Mouse (Mus musculus) layer of hippocampus, adult 8-10 months (tissue): ENCODE measurements around the gene Stmn1. TPM values are rescaled to one million over a fixed set of nuclear protein-coding genes. Genes with fewer than 3 reads are reported as not detected.

Source experiments
- DNase-seq, 2 experiments: peaks; one replicate each; pipeline ENCODE4 v3.0.0; 2022; ENCODE audit warnings: low spot score in 2 of 2
- total RNA-seq, 4 experiments: library from RNA; stranded (reverse); gene quantifications; 2 replicates each; pipeline ENCODE4 v1.2.4; 2022

Stmn1 gene
- total RNA-seq: 100 to 1,000 TPM; 367 to 422 (median 391) TPM

DNA sequence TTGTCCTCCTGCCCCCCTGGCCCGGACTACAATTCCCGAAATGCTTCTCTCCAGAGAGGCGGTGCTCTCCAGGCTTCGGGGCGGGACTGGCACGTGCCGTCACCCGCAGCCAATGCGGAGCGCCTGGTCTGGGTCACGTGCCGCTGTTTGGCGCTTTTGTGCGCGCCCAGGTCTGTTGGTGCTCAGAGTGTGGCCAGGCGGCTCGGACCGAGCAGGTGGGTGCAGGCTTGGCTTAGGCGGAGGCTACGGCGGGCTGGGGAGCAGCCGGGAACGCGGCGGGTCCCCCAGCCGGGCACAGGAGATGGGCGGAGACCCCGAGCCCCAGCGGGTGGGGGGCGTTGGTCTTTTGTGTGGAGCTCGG lies at the start of gene Stmn1:
Gene Stmn1 (plus strand): TSS at position 106 of the 361 bp plus-strand sequence.
- DNase-seq: peak; percentile 94 to 95

- DNase-seq: no peak
These were observed 46.1 kb upstream of the Stmn1 start for GRCm38 (mm10) chr4:134421971-134422370.

- no peak for DNase-seq
These were observed 44.2 kb upstream of the Stmn1 start for GRCm38 (mm10) chr4:134423949-134424348.

- no peak for DNase-seq
These were observed 43.0 kb upstream of the Stmn1 start for GRCm38 (mm10) chr4:134425088-134425487.

- peak; percentile 92 to 95 for DNase-seq
These were observed 37.6 kb upstream of the Stmn1 start for GRCm38 (mm10) chr4:134430381-134431004.

- no peak for DNase-seq
These were observed 35.3 kb upstream of the Stmn1 start for GRCm38 (mm10) chr4:134432686-134433360.

GRCm38 (mm10) chr4:134436185-134436584 lies 31.9 kb upstream of the Stmn1 start:
- DNase-seq: no peak

GRCm38 (mm10) chr4:134436659-134437058 lies 31.5 kb upstream of the Stmn1 start:
- no peak for DNase-seq

- no peak for DNase-seq
These were observed 29.0 kb upstream of the Stmn1 start for GRCm38 (mm10) chr4:134439119-134439518.

GRCm38 (mm10) chr4:134439919-134440318 lies 28.2 kb upstream of the Stmn1 start:
- DNase-seq: no peak

DNA sequence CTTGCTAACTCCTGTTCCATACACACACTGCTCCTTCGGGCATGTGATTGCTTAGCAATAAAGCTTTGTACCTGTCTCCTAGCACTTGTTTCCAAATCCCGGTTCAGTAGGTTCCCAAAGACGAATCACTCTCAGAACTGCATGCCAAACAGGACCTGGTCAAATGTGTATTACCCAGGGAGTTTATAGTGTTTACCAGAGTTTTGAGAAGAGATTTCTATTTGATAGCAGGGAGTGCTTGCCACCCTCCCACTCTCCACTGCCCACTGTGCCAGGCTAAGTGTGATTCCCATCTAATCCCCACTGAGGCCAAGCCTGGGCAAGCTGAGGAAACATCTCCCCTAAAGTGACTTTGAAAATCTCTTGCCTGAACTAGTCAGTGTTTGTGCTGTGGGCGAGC lies 25.9 kb upstream of the Stmn1 start:
- no peak for DNase-seq

- DNase-seq: no peak
These were observed 24.5 kb upstream of the Stmn1 start for GRCm38 (mm10) chr4:134443589-134443988.

DNA sequence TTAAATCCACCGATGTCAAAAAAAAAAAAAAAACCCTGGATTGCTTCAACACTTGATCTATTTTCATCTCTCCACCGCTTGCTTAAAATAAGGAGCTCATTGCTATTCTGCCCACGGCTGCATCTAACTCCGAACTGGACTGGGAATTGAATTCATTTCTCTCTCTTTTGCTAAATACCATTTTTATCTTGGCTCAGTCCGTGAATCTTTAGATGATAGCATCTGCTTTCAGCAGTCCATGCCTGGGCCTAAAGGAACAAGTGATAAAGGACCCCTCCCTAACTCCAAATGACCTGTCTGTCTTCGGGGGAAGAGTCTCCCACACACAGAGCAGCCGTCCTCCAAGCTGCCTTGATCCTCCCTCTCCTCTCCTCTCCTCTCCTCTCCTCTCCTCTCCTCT lies 23.2 kb upstream of the Stmn1 start:
- DNase-seq: peak; percentile 52 to 63

DNA sequence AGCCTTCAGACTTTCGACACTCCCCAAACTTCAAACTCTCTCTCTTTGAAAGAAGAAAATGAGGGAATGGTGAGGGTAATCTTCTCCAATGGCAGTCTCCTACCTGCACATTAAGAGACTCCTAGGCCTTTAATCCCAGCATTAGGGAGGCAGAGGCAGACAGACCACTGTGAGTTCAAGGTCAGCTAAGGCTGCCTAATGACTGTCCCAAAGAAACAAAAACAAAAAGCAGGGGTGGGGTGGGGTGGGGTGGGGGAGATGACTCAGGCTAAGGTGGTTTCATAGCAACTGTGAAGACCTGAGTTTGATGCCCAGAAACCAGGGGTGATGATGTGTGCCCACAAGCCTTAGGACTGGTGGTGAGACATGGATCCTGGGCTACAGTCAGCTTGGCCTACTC lies 22.6 kb upstream of the Stmn1 start:
- DNase-seq: no peak

- no peak for DNase-seq
These were observed 20.2 kb upstream of the Stmn1 start for GRCm38 (mm10) chr4:134447966-134448365.

DNA sequence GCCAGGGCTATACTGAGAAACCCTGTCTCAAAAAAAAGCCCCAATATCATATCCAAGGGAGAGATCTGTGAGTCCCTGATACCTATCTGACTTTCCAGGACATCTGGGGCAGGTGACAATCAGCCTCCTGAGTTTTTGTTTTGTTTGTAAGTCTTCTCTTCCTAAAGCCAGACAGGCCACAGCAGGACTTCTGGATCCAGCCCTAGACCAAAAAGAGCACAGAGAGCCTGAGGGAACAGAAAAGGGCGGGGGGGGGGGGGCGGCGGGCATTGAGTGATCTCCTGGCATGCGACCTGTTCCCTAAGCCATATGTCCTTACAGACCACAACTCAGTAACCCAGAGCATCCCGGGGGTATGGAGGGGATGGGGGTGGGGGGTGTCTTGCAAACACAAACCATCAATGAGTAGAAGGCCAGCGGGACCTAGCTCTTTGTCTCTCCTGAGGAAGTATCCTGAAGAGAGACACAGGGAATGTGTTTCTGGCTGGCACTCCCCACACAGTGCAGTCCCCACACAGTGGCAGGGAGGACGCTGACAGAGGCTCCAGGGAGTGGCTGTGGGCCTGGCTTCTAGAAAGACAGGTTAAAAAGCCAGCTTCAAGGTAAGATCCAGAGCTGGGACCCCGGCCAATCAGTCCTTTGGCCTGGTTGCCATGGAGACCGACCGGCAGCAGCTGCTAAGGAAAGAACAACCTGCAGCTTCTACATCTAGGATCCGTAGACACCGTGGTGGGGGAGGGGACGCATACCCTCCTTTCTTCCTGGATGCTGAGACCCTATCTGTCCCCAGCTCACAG lies 18.3 kb upstream of the Stmn1 start:
- peak in 1 of 2 experiments; percentile 46 for DNase-seq

DNA sequence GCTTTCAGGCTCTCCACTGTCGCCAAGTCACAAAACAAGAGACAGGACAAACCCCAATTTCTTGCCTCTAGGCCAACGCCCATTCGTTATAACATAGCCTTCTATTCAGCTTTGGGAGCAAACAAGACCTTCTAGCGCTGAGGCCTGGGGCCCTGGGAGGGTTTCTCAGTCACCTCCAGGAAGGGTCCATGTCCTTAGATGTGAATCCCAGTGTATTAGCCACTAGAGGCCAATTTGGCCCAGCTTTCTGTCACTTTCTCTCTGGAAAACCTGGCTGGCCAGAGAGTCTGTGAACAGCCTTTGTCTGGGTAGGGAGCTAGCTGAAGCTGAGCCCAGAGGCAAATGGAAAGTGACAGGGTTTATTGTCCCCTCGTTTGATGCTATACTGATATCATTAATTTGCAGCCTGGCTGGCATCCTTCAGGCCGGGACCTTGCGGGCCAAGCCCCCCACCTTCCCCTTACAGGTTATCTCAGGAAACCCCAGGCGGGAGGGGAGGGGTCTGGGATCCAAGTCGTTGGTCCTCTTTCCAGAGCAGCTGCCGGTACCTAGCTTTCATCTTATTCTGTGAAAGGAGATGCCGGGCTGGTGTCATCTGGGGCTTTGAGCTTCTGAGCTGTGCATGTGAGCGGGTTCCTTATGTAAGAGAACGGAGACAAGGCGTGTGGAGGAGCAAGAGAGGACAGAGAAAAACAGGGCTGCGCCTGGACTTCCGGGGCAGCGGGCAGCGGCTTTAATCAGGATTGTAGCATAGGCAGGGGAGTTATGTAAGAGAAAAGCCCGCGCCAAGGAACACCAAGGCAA lies 17.5 kb upstream of the Stmn1 start:
- DNase-seq: peak; percentile 55 to 68

DNA sequence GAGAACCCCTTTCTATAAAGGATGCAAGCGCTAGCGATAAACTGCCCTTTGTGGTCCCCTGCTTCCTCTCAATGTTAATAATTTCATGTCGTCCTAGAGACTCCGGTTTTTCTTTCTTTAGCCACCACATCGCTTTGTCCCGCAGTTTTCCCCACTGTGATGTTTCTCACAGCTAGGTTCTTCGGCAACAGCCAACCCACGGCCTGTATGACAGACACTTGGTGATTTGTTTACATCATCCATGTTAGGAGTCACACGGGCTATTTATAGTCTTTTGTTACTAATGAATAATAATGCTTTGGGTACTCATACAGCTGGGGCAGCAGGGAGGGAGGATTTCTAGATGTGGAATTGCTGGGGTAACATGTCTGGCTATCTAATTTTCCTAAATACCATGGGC lies 16.6 kb upstream of the Stmn1 start:
- no peak for DNase-seq

- DNase-seq: no peak
These were observed 14.3 kb upstream of the Stmn1 start for GRCm38 (mm10) chr4:134453619-134454400.

DNA sequence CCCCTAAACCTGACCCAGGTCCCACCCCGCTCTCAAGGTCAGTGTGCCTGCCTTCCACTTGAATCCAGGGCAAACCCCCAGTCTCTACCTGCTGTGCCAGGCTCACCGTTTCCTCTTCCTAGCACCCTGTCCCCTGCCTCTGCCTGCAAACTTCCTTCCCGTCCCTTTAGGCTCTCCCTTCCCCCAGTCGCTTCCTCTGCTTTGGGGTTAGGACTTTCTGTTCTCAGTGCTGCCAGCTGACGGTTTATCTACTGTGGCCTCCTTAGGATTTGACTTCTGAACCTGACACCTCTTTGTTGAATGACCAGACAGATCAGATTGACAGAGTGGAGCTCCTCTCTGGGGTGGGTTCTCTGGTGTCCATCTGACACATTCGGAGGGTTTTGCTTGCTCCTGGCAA lies 12.8 kb upstream of the Stmn1 start:
- no peak for DNase-seq
